Mouse (Mus musculus) midbrain, embryonic 10.5 days (tissue): ENCODE data around the gene Grik2. TPM values are rescaled to one million over a fixed set of nuclear protein-coding genes. Genes with fewer than 3 reads are reported as not detected.

Experiments
- DNase-seq: peaks from one replicate; pipeline ENCODE4 v3.0.0-alpha.2; 2017; ENCODE audit warnings: low spot score
- H3K27ac ChIP-seq: fragments of 300-500 bp; sonication (generic); replicated peaks from 2 replicates; pipeline ENCODE4 v1.5.1; 2016; ENCODE audit warnings: mild to moderate bottlenecking
- H3K27me3 ChIP-seq: fragments of 300-500 bp; sonication (generic); 2 replicates; pipeline ENCODE4 v1.6.1; 2016; ENCODE audit warnings: low read depth, mild to moderate bottlenecking; ENCODE audit not compliant: poor library complexity, severe bottlenecking
- H3K36me3 ChIP-seq: fragments of 300-500 bp; sonication (generic); 2 replicates; pipeline ENCODE4 v1.6.1; 2016; ENCODE audit warnings: mild to moderate bottlenecking, moderate library complexity
- H3K4me1 ChIP-seq: fragments of 300-500 bp; sonication (generic); 2 replicates; pipeline ENCODE4 v1.6.1; 2016
- H3K4me3 ChIP-seq: fragments of 300-500 bp; sonication (generic); 2 replicates; pipeline ENCODE4 v1.5.1; 2016; ENCODE audit warnings: mild to moderate bottlenecking, moderate library complexity
- H3K9me3 ChIP-seq: fragments of 300-500 bp; sonication (generic); replicated peaks from 2 replicates; pipeline ENCODE4 v1.6.1; 2016; ENCODE audit warnings: mild to moderate bottlenecking
- WGBS: fragments of 180-500 bp; shearing (Covaris S2); methylation state at CpG from one replicate; pipeline ENCODE4 v1.1.7; 2016; 5-methylcytosine and 5-hydroxymethylcytosine counted together
- polyA plus RNA-seq: library from polyadenylated mRNA; unstranded; fragments of >200 nt; fragmentation: Nextera tagmentation; extraction: Ambion mirVana; gene quantifications from 2 replicates; pipeline ENCODE4 v1.2.1, GENCODE M21; 2016

Grik2 gene
- 6.4 and 9.9 TPM in 2 replicates for polyA plus RNA-seq

- Histone ChIP-seq H3K27me3 (peaks cover 10% of the 10 kb centered on the region; the same call in 1 of the 2 replicates), H3K36me3 (no peaks in the 10 kb centered on the region), H3K4me1 (peaks cover 37% of the 10 kb centered on the region), H3K9me3 (no peaks in the 10 kb centered on the region), H3K4me3 (peak within 1 kb of the TSS; percentile 78), H3K27ac (peak within 1 kb of the TSS; percentile 89)
- under 1% methylated on average over 41 of the region's 41 CpGs for WGBS
- DNase-seq: peak; percentile 81
Observed at GRCm38 (mm10) chr10:49788381-49788906, at the start of gene Grik2. TSS of gene Grik2 (minus strand) at chr10:49788766.

- H3K27me3 ChIP-seq: no peaks in the 10 kb centered on the region
- no peak for DNase-seq
- 88% methylated on average over 3 of the region's 3 CpGs for WGBS
- no peaks in the 10 kb centered on the region for H3K9me3 ChIP-seq
- H3K27ac ChIP-seq: no peak overlapping the region
- H3K4me1 ChIP-seq: no peaks in the 10 kb centered on the region
- H3K36me3 ChIP-seq: no peaks in the 10 kb centered on the region
- no peak overlapping the region for H3K4me3 ChIP-seq
Observed at GRCm38 (mm10) chr10:49834392-49834791, 45.8 kb upstream of the Grik2 start.

GRCm38 (mm10) chr10:49807276-49807675 is 18.7 kb upstream of the Grik2 start:
- Histone ChIP-seq H3K9me3 (no peaks in the 10 kb centered on the region), H3K4me3 (no peak overlapping the region), H3K4me1 (no peaks in the 10 kb centered on the region), H3K27ac (no peak overlapping the region), H3K27me3 (no peaks in the 10 kb centered on the region), H3K36me3 (no peaks in the 10 kb centered on the region)
- no peak for DNase-seq

GRCm38 (mm10) chr10:49801001-49801400 is 12.4 kb upstream of the Grik2 start:
- WGBS: 84% methylated on average over 1 of the region's 1 CpGs
- H3K27me3 ChIP-seq: no peaks in the 10 kb centered on the region
- no peak overlapping the region for H3K4me3 ChIP-seq
- no peak for DNase-seq
- no peak overlapping the region for H3K27ac ChIP-seq
- H3K9me3 ChIP-seq: no peaks in the 10 kb centered on the region
- H3K4me1 ChIP-seq: no peaks in the 10 kb centered on the region
- no peaks in the 10 kb centered on the region for H3K36me3 ChIP-seq

GRCm38 (mm10) chr10:49794129-49794528 is 5.6 kb upstream of the Grik2 start:
- peaks cover 15% of the 10 kb centered on the region for H3K4me1 ChIP-seq
- H3K27me3 ChIP-seq: no peaks in the 10 kb centered on the region
- H3K27ac ChIP-seq: no peak overlapping the region
- H3K4me3 ChIP-seq: no peak overlapping the region
- no peak for DNase-seq
- no peaks in the 10 kb centered on the region for H3K36me3 ChIP-seq
- H3K9me3 ChIP-seq: no peaks in the 10 kb centered on the region

GRCm38 (mm10) chr10:49790326-49790725 is 1.8 kb upstream of the Grik2 start:
- H3K4me1 ChIP-seq: peaks cover 31% of the 10 kb centered on the region
- WGBS: 60% methylated on average over 8 of the region's 8 CpGs
- DNase-seq: peak; percentile 11
- H3K36me3 ChIP-seq: no peaks in the 10 kb centered on the region
- no peak overlapping the region for H3K4me3 ChIP-seq
- H3K27me3 ChIP-seq: peaks cover 10% of the 10 kb centered on the region; the same call in 1 of the 2 replicates
- H3K9me3 ChIP-seq: no peaks in the 10 kb centered on the region
- no peak overlapping the region for H3K27ac ChIP-seq

- 42% methylated on average over 4 of the region's 4 CpGs for WGBS
- DNase-seq: no peak
- H3K4me1 ChIP-seq: peaks cover 31% of the 10 kb centered on the region
- no peaks in the 10 kb centered on the region for H3K36me3 ChIP-seq
- H3K4me3 ChIP-seq: no peak overlapping the region
- H3K27ac ChIP-seq: no peak overlapping the region
- H3K9me3 ChIP-seq: no peaks in the 10 kb centered on the region
- H3K27me3 ChIP-seq: peaks cover 10% of the 10 kb centered on the region; the same call in 1 of the 2 replicates
Observed at GRCm38 (mm10) chr10:49789711-49790110, 1.1 kb upstream of the Grik2 start.

GRCm38 (mm10) chr10:49788914-49789313 is 348 bp upstream of the Grik2 start:
- H3K27ac ChIP-seq: peak overlapping the region; percentile 89

GRCm38 (mm10) chr10:49786630-49787029 is 1.9 kb downstream of the Grik2 start:
- Histone ChIP-seq H3K27ac (no peak overlapping the region), H3K27me3 (peaks cover 10% of the 10 kb centered on the region; the same call in 1 of the 2 replicates), H3K36me3 (no peaks in the 10 kb centered on the region), H3K4me3 (peak overlapping the region; percentile 78; the same call in 1 of the 2 replicates), H3K9me3 (no peaks in the 10 kb centered on the region), H3K4me1 (peaks cover 49% of the 10 kb centered on the region)
- WGBS: 57% methylated on average over 3 of the region's 3 CpGs
- DNase-seq: no peak

More at GRCm38 (mm10) chr10:49788914-49789313, 348 bp upstream of the Grik2 start:
- 9% methylated on average over 5 of the region's 5 CpGs for WGBS
- Histone ChIP-seq H3K9me3 (no peaks in the 10 kb centered on the region), H3K4me1 (peaks cover 32% of the 10 kb centered on the region), H3K27me3 (peaks cover 10% of the 10 kb centered on the region; the same call in 1 of the 2 replicates), H3K4me3 (peak overlapping the region; percentile 78), H3K36me3 (no peaks in the 10 kb centered on the region)
- DNase-seq: no peak

GRCm38 (mm10) chr10:49785477-49785876 is 3.1 kb downstream of the Grik2 start:
- WGBS: 46% methylated on average over 2 of the region's 2 CpGs
- H3K4me1 ChIP-seq: peaks cover 51% of the 10 kb centered on the region
- no peak overlapping the region for H3K27ac ChIP-seq
- DNase-seq: no peak
- H3K27me3 ChIP-seq: peaks cover 10% of the 10 kb centered on the region; the same call in 1 of the 2 replicates
- H3K36me3 ChIP-seq: no peaks in the 10 kb centered on the region
- no peak overlapping the region for H3K4me3 ChIP-seq
- H3K9me3 ChIP-seq: no peaks in the 10 kb centered on the region

- 16% methylated on average over 2 of the region's 2 CpGs for WGBS
Observed at GRCm38 (mm10) chr10:49784831-49785230, 3.7 kb downstream of the Grik2 start.

GRCm38 (mm10) chr10:49782741-49783691 is 5.5 kb downstream of the Grik2 start:
- WGBS: under 1% methylated on average over 44 of the region's 44 CpGs
- H3K4me1 ChIP-seq: peaks cover 42% of the 10 kb centered on the region
- peaks cover 10% of the 10 kb centered on the region; the same call in 1 of the 2 replicates for H3K27me3 ChIP-seq
- H3K9me3 ChIP-seq: no peaks in the 10 kb centered on the region
- H3K4me3 ChIP-seq: peak overlapping the region; percentile 69
- DNase-seq: peak; percentile 63
- H3K27ac ChIP-seq: peak overlapping the region; percentile 85
- no peaks in the 10 kb centered on the region for H3K36me3 ChIP-seq

More at GRCm38 (mm10) chr10:49784831-49785230, 3.7 kb downstream of the Grik2 start:
- no peak overlapping the region for H3K27ac ChIP-seq
- H3K36me3 ChIP-seq: no peaks in the 10 kb centered on the region
- H3K27me3 ChIP-seq: peaks cover 10% of the 10 kb centered on the region; the same call in 1 of the 2 replicates
- DNase-seq: no peak
- H3K4me1 ChIP-seq: peaks cover 51% of the 10 kb centered on the region
- H3K9me3 ChIP-seq: no peaks in the 10 kb centered on the region
- no peak overlapping the region for H3K4me3 ChIP-seq

GRCm38 (mm10) chr10:49782061-49782460 is 6.5 kb downstream of the Grik2 start:
- Histone ChIP-seq H3K36me3 (no peaks in the 10 kb centered on the region), H3K27me3 (peaks cover 8% of the 10 kb centered on the region; the same call in 1 of the 2 replicates), H3K27ac (peak overlapping the region; percentile 85), H3K4me1 (peaks cover 41% of the 10 kb centered on the region), H3K9me3 (no peaks in the 10 kb centered on the region), H3K4me3 (peak overlapping the region; percentile 69)
- 4% methylated on average over 7 of the region's 7 CpGs for WGBS
- no peak for DNase-seq
